Mouse (Mus musculus) bone marrow, adult 2 months (tissue): ENCODE data around the gene Clstn2.

Source experiments
- CTCF ChIP-seq: fragments of 200-500 bp; IDR thresholded peaks from 2 replicates; pipeline ENCODE4 v1.5.1; 2011; ENCODE audit warnings: low read length, control low read depth; ENCODE audit not compliant: control insufficient read depth, insufficient read depth
- POLR2A ChIP-seq: fragments of 200-500 bp; IDR thresholded peaks from 2 replicates; pipeline ENCODE4 v1.6.1; 2011; ENCODE audit warnings: low read depth, mild to moderate bottlenecking, control low read depth, low read length, borderline replicate concordance; ENCODE audit not compliant: control insufficient read depth

GRCm38 (mm10) chr9:98018687-98019086, 14.3 kb downstream of the Clstn2 start:
- TF ChIP-seq CTCF (no peak), POLR2A (no peak)
